Mouse (Mus musculus): Measurements from ENCODE around the gene Wdr46. TPM values are rescaled to one million over a fixed set of nuclear protein-coding genes. Genes with fewer than 3 reads are reported as not detected.

Wdr46 gene
- total RNA-seq (2023), result 10 to 100 TPM; 67.6 to 67.7 TPM

GRCm38 (mm10) chr17:33940206-33940805 is at the start of gene Wdr46, which contains the start of gene Pfdn6:
TSS of gene Wdr46 (plus strand) at chr17:33940660.
TSS of gene Pfdn6 (minus strand) at chr17:33940343.

GRCm38 (mm10) chr17:33904835-33905234 is 35.6 kb upstream of the Wdr46 start, which contains the start of gene Platr17:
TSS of gene Platr17 (plus strand) at chr17:33905135.

GRCm38 (mm10) chr17:33909077-33909868 is 31.2 kb upstream of the Wdr46 start, which contains the start of gene Daxx:
TSS of gene Daxx (plus strand) at chr17:33909414.

GRCm38 (mm10) chr17:33915671-33916250 is 24.7 kb upstream of the Wdr46 start, which contains the start of the genes Tapbp and Zbtb22:
TSS of gene Tapbp (plus strand) at chr17:33915899.
TSS of gene Zbtb22 (plus strand) at chr17:33915904.

GRCm38 (mm10) chr17:33929371-33930279 is 10.8 kb upstream of the Wdr46 start, which contains the start of gene Rgl2:
TSS of gene Rgl2 (plus strand) at chr17:33929543.

GRCm38 (mm10) chr17:33951021-33951946 is 10.8 kb downstream of the Wdr46 start, which contains the start of gene B3galt4:
TSS of gene B3galt4 (minus strand) at chr17:33951488.

GRCm38 (mm10) chr17:33955555-33956214 is 15.2 kb downstream of the Wdr46 start, which contains the start of the genes Vps52 and Rps18:
TSS of gene Vps52 (plus strand) at chr17:33955812.
TSS of gene Rps18 (minus strand) at chr17:33956001.

Other genes with a start within 250 kb of the Wdr46 start
- gene March2, start 222.0 kb upstream of the Wdr46 start, total RNA-seq (2023), result 10 to 100 TPM; 54.0 to 58.5 TPM
- 100 to 1,000 TPM; 184 to 198 TPM for gene Rab11b, start 180.1 kb upstream of the Wdr46 start, total RNA-seq (2023)
- 1 to 10 TPM in 1 of 2 experiments, under 1 TPM in 1; 0.86 to 1.5 TPM for gene Angptl4, start 158.8 kb upstream of the Wdr46 start, total RNA-seq (2023)
- 1 to 10 TPM; 1.2 TPM for gene Kank3, start 130.1 kb upstream of the Wdr46 start, total RNA-seq (2023)
- 1,000 to 10,000 TPM; 4,788 to 5,322 TPM for gene Rps28, start 116.1 kb upstream of the Wdr46 start, total RNA-seq (2023)
- gene Ndufa7, start 116.1 kb upstream of the Wdr46 start, total RNA-seq (2023), result 100 to 1,000 TPM; 126 to 127 TPM
- gene Cd320, start 97.6 kb upstream of the Wdr46 start, total RNA-seq (2023), result 10 to 100 TPM in 1 of 2 experiments, 1 to 10 TPM in 1; 8.5 to 10.7 TPM
- gene Gm7029, start 66.8 kb upstream of the Wdr46 start, total RNA-seq (2023), result not detected
- 10 to 100 TPM in 1 of 2 experiments, 1 to 10 TPM in 1; 10.0 to 11.2 TPM for gene Kifc1, start 50.0 kb upstream of the Wdr46 start, total RNA-seq (2023)
- under 1 TPM in 1 of 2 experiments, not detected in 1; 0.96 TPM for gene Platr17, start 35.5 kb upstream of the Wdr46 start, total RNA-seq (2023)
- 10 to 100 TPM; 71.8 to 76.6 TPM for gene Daxx, start 31.2 kb upstream of the Wdr46 start, total RNA-seq (2023)
- 100 to 1,000 TPM; 407 to 437 TPM for gene Tapbp, start 24.8 kb upstream of the Wdr46 start, total RNA-seq (2023)
- 10 to 100 TPM; 33.0 to 33.9 TPM for gene Zbtb22, start 24.8 kb upstream of the Wdr46 start, total RNA-seq (2023)
- gene Rgl2, start 11.1 kb upstream of the Wdr46 start, total RNA-seq (2023), result 100 to 1,000 TPM; 153 to 181 TPM
- 10 to 100 TPM; 65.1 to 71.1 TPM for gene Pfdn6, start 317 bp upstream of the Wdr46 start, total RNA-seq (2023)
- gene B3galt4, start 10.8 kb downstream of the Wdr46 start, total RNA-seq (2023), result 10 to 100 TPM; 14.1 to 16.0 TPM
- gene Vps52, start 15.2 kb downstream of the Wdr46 start, total RNA-seq (2023), result 10 to 100 TPM; 73.4 to 74.6 TPM
- gene Rps18, start 15.3 kb downstream of the Wdr46 start, total RNA-seq (2023), result 1,000 to 10,000 TPM; 2,139 to 2,167 TPM
- gene H2-K1, start 59.7 kb downstream of the Wdr46 start, total RNA-seq (2023), result 1,000 to 10,000 TPM; 5,234 to 5,289 TPM
- gene Ring1, start 84.0 kb downstream of the Wdr46 start, total RNA-seq (2023), result 10 to 100 TPM; 30.4 to 30.6 TPM
- 100 to 1,000 TPM; 117 to 150 TPM for gene H2-Ke6, start 87.4 kb downstream of the Wdr46 start, total RNA-seq (2023)
- gene Slc39a7, start 91.0 kb downstream of the Wdr46 start, total RNA-seq (2023), result 100 to 1,000 TPM; 100 to 103 TPM
- 100 to 1,000 TPM; 114 to 115 TPM for gene Rxrb, start 91.2 kb downstream of the Wdr46 start, total RNA-seq (2023)
- 10 to 100 TPM; 19.8 to 27.5 TPM for gene Col11a2, start 98.8 kb downstream of the Wdr46 start, total RNA-seq (2023)
- 1 to 10 TPM; 6.9 to 9.5 TPM for gene H2-Oa, start 151.7 kb downstream of the Wdr46 start, total RNA-seq (2023)
- gene H2-DMa, start 178.9 kb downstream of the Wdr46 start, total RNA-seq (2023), result 10 to 100 TPM; 25.1 to 25.8 TPM
- gene Brd2, start 182.0 kb downstream of the Wdr46 start, total RNA-seq (2023), result 100 to 1,000 TPM; 303 to 376 TPM
- 1 to 10 TPM; 2.3 to 8.6 TPM for gene H2-DMb2, start 202.6 kb downstream of the Wdr46 start, total RNA-seq (2023)
- 1 to 10 TPM; 3.1 to 5.9 TPM for gene H2-DMb1, start 212.4 kb downstream of the Wdr46 start, total RNA-seq (2023)
- gene Tap1, start 246.9 kb downstream of the Wdr46 start, total RNA-seq (2023), result 100 to 1,000 TPM; 187 to 213 TPM
- gene Psmb9, start 247.1 kb downstream of the Wdr46 start, total RNA-seq (2023), result 100 to 1,000 TPM; 130 to 159 TPM

Data from T-cell, adult 66 days (primary cell).